Mouse (Mus musculus) myocyte (in vitro differentiated cells): ENCODE measurements around the gene Bmp7. TPM values are rescaled to one million over a fixed set of nuclear protein-coding genes. Genes with fewer than 3 reads are reported as not detected.

ENCODE experiments used
- H3K27me3 ChIP-seq: one replicate; pipeline ENCODE4 v1.6.1; 2011; ENCODE audit not compliant: control insufficient read depth, insufficient read depth, insufficient read length
- H3K36me3 ChIP-seq: one replicate; pipeline ENCODE4 v1.6.1; 2011; ENCODE audit not compliant: control insufficient read depth, insufficient read depth
- H3K4me2 ChIP-seq: one replicate; pipeline ENCODE4 v1.6.1; 2011; ENCODE audit warnings: low read depth, control low read depth
- H3K4me3 ChIP-seq: one replicate; pipeline ENCODE4 v1.5.1; 2011; ENCODE audit warnings: mild to moderate bottlenecking, control low read depth, moderate library complexity
- H3K79me2 ChIP-seq: one replicate; pipeline ENCODE4 v1.6.1; 2011; ENCODE audit not compliant: control insufficient read depth, insufficient read depth
- H3ac ChIP-seq: one replicate; pipeline ENCODE4 v1.6.1; 2011; ENCODE audit not compliant: control insufficient read depth, insufficient read length
- CEBPB ChIP-seq: IDR thresholded peaks from 2 replicates; pipeline ENCODE4 v1.6.1; 2011; ENCODE audit warnings: mild to moderate bottlenecking, moderate library complexity; ENCODE audit not compliant: poor library complexity, insufficient read depth, severe bottlenecking
- E2F4 ChIP-seq: IDR thresholded peaks from one replicate; pipeline ENCODE4 v1.6.1; 2011; ENCODE audit warnings: mild to moderate bottlenecking, control low read depth, moderate library complexity; ENCODE audit not compliant: insufficient read depth
- MAX ChIP-seq: IDR thresholded peaks from one replicate; pipeline ENCODE4 v1.6.1; 2011; ENCODE audit warnings: low read depth, mild to moderate bottlenecking, control low read depth
- MYOD1 ChIP-seq, 3 experiments: IDR thresholded peaks; one replicate each; pipeline ENCODE4 v1.6.1; 2011; ENCODE audit warnings: control low read depth in 2 of 3, low read depth in 2 of 3, mild to moderate bottlenecking in 2 of 3, moderate library complexity in 1 of 3; ENCODE audit not compliant: insufficient read length in 2 of 3, control insufficient read depth in 1 of 3
- MYOG ChIP-seq, 3 experiments: IDR thresholded peaks; one replicate each; pipeline ENCODE4 v1.6.1; 2011; ENCODE audit warnings: control low read depth in 2 of 3, low read depth in 2 of 3, mild to moderate bottlenecking in 2 of 3; ENCODE audit not compliant: insufficient read length in 2 of 3, control insufficient read depth in 1 of 3, insufficient read depth in 1 of 3
- POLR2A ChIP-seq: IDR thresholded peaks from one replicate; pipeline ENCODE4 v1.6.1; 2011; ENCODE audit warnings: low read depth, mild to moderate bottlenecking, control low read depth, moderate library complexity; ENCODE audit not compliant: insufficient read length
- POLR2AphosphoS2 ChIP-seq: IDR thresholded peaks from one replicate; pipeline ENCODE4 v1.6.1; 2011; ENCODE audit warnings: low read depth, control low read depth; ENCODE audit not compliant: insufficient read length
- REST ChIP-seq: IDR thresholded peaks from one replicate; pipeline ENCODE4 v1.6.1; 2011; ENCODE audit warnings: mild to moderate bottlenecking, control low read depth, moderate library complexity; ENCODE audit not compliant: insufficient read depth, insufficient read length
- SRF ChIP-seq: IDR thresholded peaks from one replicate; pipeline ENCODE4 v1.6.1; 2011; ENCODE audit warnings: low read depth; ENCODE audit not compliant: control insufficient read depth, insufficient read length
- TCF12 ChIP-seq: IDR thresholded peaks from one replicate; pipeline ENCODE4 v1.6.1; 2011; ENCODE audit warnings: mild to moderate bottlenecking, control low read depth; ENCODE audit not compliant: poor library complexity, insufficient read depth, severe bottlenecking
- TCF3 ChIP-seq: IDR thresholded peaks from one replicate; pipeline ENCODE4 v1.6.1; 2011; ENCODE audit warnings: low read depth, control low read depth; ENCODE audit not compliant: insufficient read length
- USF1 ChIP-seq: IDR thresholded peaks from one replicate; pipeline ENCODE4 v1.6.1; 2011; ENCODE audit warnings: low read depth, mild to moderate bottlenecking, control low read depth, moderate library complexity
- polyA plus RNA-seq: library from polyadenylated mRNA; unstranded; fragments of >200 nt; fragmentation: generic; extraction: Trizol; gene quantifications from one replicate; pipeline ENCODE4 v1.2.1, GENCODE M21; 2012; ENCODE audit warnings: missing spikeins

Bmp7 gene
- polyA plus RNA-seq, 1 experiment = not detected

DNA sequence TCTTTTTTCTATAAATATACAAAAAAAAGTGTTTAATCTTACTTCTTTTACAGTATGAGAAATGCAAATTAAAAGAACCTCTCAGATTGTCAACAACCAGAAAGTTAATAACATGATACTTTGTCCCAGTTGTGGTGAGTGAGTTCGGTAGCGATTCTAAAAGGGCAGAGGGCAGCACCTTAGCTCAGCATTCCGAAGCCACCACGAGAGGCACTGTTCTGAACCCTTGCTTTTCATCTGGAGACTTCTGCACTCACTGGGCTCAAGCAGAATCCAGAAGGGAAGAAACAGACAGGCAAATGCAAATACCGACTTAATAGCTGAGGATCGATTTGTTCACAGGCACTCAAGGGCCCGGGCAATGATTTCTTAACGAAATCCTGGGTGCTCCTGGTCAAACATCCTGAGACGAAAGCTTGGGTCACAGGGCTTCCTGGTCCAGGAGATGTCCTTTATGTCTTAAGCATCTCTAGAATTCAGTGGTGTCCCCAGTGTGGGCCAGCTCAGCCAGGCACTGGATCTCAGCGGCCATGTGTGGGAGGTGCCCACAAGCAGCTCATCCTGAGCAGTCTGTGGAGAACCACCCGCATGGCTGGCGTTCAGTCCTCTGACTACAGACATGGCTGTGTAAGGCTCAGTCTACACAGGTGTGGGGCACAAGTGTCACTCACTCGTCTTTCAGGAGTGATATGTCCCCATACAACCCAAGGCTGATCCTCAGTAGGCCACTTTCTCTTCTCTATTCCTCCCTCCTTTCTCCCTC is 19.1 kb upstream of the Bmp7 start:
- no peaks in the 10 kb centered on the region for H3K79me2 ChIP-seq

DNA sequence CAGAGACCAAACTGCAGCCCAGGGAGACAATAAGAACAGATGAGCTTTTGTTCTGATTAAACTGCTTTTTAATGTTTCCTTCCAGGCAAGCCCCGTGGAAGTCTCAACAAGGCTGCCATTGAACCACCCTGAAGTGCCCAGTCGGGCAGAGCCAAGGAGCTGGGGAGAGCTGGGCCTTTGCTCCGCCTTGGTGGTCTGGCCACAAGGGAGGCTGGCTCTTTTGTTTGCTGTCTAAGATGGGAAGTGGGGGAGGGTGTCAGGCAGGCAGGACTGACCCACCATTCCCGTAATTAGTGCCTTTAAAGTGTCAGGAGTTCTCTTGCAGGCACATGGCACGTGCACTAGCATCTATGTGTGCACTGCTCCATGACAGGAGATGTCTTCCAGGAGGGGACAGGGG is 18.5 kb upstream of the Bmp7 start:
- H3K4me2 ChIP-seq = no peak overlapping the region
- TF ChIP-seq MAX (no peak), MYOG (IDR thresholded peaks at IDR 0.05; ENCODE audit: control insufficient read depth in 1 of 3, insufficient read depth in 1 of 3, insufficient read length in 2 of 3, low read depth in 2 of 3) (no peak), E2F4 (no peak), POLR2AphosphoS2 (no peak), TCF12 (no peak), SRF (no peak), REST (no peak), TCF3 (no peak), USF1 (no peak), MYOD1 (IDR thresholded peaks at IDR 0.05; ENCODE audit: control insufficient read depth in 1 of 3, insufficient read length in 2 of 3, low read depth in 2 of 3) (no peak), CEBPB (no peak), POLR2A (no peak)
- no peaks in the 10 kb centered on the region for H3K36me3 ChIP-seq
- no peaks in the 10 kb centered on the region for H3K79me2 ChIP-seq
- H3K27me3 ChIP-seq = no peaks in the 10 kb centered on the region
- H3K4me3 ChIP-seq = no peak overlapping the region
- no peak overlapping the region for H3ac ChIP-seq

More for the DNA sequence above, 19.1 kb upstream of the Bmp7 start:
- Histone ChIP-seq H3K4me3 (no peak overlapping the region), H3K36me3 (no peaks in the 10 kb centered on the region), H3ac (no peak overlapping the region), H3K4me2 (no peak overlapping the region), H3K27me3 (no peaks in the 10 kb centered on the region)
- TF ChIP-seq USF1 (no peak), CEBPB (no peak), MYOD1 (IDR thresholded peaks at IDR 0.05; ENCODE audit: control insufficient read depth in 1 of 3, insufficient read length in 2 of 3, low read depth in 2 of 3) (no peak), MAX (no peak), SRF (no peak), POLR2AphosphoS2 (no peak), TCF3 (no peak), POLR2A (no peak), REST (no peak), MYOG (IDR thresholded peaks at IDR 0.05; ENCODE audit: control insufficient read depth in 1 of 3, insufficient read depth in 1 of 3, insufficient read length in 2 of 3, low read depth in 2 of 3) (no peak), TCF12 (no peak), E2F4 (no peak)

DNA sequence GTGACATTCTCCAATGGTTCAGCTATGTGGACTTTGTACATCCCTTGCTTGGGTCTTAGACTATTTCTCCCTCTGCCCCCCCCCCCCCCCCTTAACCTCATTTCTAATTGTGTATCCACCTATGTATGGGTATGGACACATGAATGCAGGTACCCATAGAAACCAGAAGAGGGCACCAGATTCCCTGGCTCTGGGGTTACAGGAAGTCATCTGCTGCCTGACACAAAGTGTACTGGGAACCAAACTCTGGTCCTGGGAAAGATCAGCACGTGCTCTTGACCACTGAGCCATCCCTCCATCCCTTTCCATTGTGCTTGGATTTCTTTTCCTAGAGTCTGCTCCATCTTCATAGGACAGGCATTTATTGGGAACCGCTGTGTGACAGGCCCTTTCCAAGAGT is 11.9 kb upstream of the Bmp7 start:
- no peak overlapping the region for H3K4me3 ChIP-seq
- H3ac ChIP-seq = no peak overlapping the region
- H3K27me3 ChIP-seq = no peaks in the 10 kb centered on the region
- H3K36me3 ChIP-seq = no peaks in the 10 kb centered on the region
- TF ChIP-seq TCF12 (no peak), USF1 (no peak), E2F4 (no peak), REST (no peak), CEBPB (no peak), TCF3 (no peak), POLR2A (no peak), MYOD1 (IDR thresholded peaks at IDR 0.05; ENCODE audit: control insufficient read depth in 1 of 3, insufficient read length in 2 of 3, low read depth in 2 of 3) (no peak), MAX (no peak), MYOG (IDR thresholded peaks at IDR 0.05; ENCODE audit: control insufficient read depth in 1 of 3, insufficient read depth in 1 of 3, insufficient read length in 2 of 3, low read depth in 2 of 3) (no peak), SRF (no peak), POLR2AphosphoS2 (no peak)
- H3K79me2 ChIP-seq = no peaks in the 10 kb centered on the region
- no peak overlapping the region for H3K4me2 ChIP-seq

DNA sequence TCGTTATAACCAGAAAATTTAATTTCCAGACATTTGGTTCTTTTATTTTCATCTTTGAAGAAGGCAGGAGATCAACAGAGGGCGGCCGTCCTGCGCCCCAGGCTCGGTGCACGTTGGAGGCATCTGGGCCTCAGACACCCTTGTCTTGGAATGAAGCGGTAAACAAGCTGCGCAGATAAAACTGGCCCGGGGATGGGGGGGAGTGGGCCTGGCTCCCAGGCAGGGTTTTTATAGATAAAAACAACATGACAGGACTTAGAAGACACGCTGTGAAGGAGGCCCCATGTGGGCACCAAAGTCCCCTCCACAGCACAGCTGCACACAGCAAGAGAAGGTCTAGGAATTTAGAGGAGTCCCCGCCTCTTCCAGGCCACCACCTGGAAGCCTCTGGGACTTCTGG is 10.6 kb upstream of the Bmp7 start:
- no peak overlapping the region for H3ac ChIP-seq
- H3K4me2 ChIP-seq = no peak overlapping the region
- H3K79me2 ChIP-seq = no peaks in the 10 kb centered on the region
- H3K27me3 ChIP-seq = no peaks in the 10 kb centered on the region
- no peak for TF ChIP-seq MYOG (IDR thresholded peaks at IDR 0.05; ENCODE audit: control insufficient read depth in 1 of 3, insufficient read depth in 1 of 3, insufficient read length in 2 of 3, low read depth in 2 of 3)
- TF ChIP-seq MYOD1 (IDR thresholded peaks at IDR 0.05; ENCODE audit: control insufficient read depth in 1 of 3, insufficient read length in 2 of 3, low read depth in 2 of 3) = no peak
- TF ChIP-seq TCF3 = no peak
- no peak for TF ChIP-seq SRF
- no peak for TF ChIP-seq E2F4
- no peak for TF ChIP-seq MAX
- TF ChIP-seq USF1 = no peak
- TF ChIP-seq CEBPB = no peak
- no peak for TF ChIP-seq POLR2A
- no peak overlapping the region for H3K4me3 ChIP-seq
- no peaks in the 10 kb centered on the region for H3K36me3 ChIP-seq
